Mouse (Mus musculus) neutrophil, adult 5-6 weeks (primary cell): ENCODE results near the gene Ano2. TPM values are rescaled to one million over a fixed set of nuclear protein-coding genes. Genes with fewer than 3 reads are reported as not detected.

Source experiments
- ATAC-seq: fragments of 151-379, 151-347 bp; 2 replicates; pipeline ENCODE4 v1.8.0; 2017; ENCODE audit warnings: mild to moderate bottlenecking, moderate TSS enrichment; ENCODE audit not compliant: insufficient number of reproducible peaks, poor library complexity, low FRiP score, severe bottlenecking; ENCODE audit errors: extremely low read depth
- total RNA-seq: library from RNA; stranded (forward); fragments of 200-1000 nt; gene quantifications from 2 replicates; pipeline ENCODE4 v1.2.3, GENCODE M21; 2017

Gene Ano2
- total RNA-seq, 1 experiment from 2014 or later: not detected

DNA sequence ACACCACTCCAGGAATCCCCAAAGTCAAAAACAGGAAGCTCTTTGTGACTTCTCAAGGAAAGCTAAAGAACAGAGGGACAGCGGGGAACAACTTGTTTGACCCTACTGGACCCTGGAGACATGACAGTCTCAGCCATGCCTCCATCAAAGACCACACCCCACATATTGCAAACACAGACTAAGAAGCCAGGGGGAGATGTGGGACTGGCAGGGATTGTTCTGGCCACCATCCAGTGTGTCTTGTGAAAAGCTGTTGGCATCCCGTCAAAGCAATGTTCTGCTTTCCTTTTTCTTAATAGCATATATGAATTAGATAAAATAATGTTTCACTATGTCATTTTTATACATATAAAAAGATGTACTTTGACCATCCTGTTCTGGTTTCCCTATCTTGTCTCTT is 326.8 kb downstream of the Ano2 start:
- no peak for ATAC-seq

DNA sequence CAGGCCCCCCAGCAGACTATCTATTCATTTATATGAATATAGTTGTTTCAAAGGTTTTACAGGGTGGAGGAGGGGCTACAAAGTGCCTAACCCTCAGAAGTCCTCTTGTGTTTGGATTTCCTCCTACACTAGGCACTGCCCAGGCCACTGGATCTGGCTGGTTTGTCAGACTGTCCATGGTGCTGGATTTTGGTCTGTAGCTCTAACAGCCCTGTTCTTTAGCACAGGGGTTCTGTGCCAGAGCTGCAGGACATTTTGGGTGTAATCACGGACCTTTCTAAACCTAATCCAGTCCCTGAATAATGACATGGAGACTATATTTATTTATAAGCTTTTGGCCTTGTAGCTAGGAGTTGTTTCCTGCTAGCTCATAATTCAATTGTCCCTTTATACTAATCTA is 328.2 kb downstream of the Ano2 start:
- ATAC-seq: no peak

DNA sequence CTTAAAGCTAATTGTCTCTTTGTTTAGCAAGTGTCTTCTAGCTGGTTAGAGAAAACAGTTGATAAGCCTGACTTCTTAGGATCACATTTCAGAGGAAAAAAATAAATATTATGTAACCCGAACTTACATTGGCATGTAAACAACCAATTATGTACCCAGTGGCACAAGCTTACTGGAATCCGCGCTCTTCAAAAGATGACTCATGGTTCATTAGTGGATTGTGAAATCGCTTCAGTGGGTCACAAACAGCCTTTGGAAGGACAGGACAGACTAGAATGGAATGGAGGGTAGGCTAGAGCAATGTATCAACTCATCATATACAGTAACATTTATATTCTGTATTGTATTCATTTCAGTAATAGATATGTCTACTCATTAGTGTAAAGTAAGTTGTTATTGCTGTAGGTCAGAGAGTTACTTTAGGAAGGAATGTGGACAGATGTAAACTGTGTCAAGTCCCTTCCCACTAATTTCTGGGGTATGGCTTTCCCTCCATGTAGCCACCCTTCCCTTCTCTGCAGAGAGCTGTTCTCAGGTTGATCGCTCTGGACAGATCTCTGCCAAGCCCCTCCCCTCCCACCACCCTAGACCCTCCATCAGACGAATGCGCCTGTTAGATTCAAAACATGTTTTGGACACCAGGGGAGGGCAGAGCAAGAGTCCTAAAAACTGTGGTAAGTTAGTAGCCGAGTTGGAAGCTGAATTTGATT is 343.6 kb downstream of the Ano2 start:
- ATAC-seq: no peak

DNA sequence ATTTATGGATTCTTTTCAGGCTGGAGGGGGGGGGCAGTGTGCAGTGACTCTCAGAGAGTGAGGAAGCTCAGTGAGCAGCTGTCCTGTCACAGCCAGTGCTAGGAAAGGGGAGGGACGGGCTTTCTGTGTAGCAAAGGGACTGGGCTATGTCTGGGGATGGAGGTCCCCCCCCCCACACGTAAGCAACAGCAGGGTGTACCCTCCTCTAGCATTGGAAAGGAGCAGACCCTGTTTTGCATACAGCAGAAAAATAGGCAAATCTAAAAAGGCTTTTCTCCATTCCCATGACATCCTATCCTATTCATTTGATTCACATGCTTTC is 344.1 kb downstream of the Ano2 start:
- ATAC-seq: no peak

DNA sequence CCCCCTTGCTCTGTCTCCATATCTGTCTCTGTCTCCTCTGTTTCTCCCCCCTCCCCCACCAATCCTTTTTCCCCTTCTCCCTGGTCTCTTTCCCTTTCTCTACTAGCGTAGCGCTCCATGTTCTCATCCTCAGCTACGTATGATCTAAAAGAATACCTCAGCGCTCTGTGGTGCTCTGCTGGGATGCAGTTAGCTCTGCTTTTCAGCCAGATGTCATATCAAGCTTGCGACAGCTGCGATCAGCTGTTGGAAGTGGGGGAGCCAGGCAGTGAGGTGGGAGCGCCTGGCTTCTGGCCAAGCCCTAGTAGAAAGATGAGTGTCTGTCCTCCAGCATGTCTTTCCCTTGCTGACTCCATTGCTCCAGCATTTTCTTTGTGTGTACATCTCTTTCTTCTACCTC is 344.5 kb downstream of the Ano2 start:
- no peak for ATAC-seq

DNA sequence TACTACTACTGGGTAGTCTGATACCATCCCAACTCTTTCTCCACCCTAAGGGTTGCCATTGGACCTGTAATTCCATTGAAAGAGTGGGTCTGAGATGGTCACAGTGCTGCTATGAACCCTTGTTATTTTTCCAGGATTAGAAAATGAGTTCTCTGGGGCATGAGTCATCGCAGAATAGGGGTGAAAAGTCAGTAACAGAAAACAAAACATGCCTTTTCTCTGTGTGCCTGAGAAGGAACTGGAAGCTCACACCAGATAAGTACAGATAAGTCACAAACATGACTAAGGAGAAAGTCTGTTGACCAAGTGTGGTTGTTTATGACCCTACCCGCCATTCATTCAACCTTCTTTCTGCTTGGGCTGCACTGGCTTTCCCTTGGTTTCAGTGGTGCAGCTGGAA is 345.4 kb downstream of the Ano2 start:
- no peak for ATAC-seq

DNA sequence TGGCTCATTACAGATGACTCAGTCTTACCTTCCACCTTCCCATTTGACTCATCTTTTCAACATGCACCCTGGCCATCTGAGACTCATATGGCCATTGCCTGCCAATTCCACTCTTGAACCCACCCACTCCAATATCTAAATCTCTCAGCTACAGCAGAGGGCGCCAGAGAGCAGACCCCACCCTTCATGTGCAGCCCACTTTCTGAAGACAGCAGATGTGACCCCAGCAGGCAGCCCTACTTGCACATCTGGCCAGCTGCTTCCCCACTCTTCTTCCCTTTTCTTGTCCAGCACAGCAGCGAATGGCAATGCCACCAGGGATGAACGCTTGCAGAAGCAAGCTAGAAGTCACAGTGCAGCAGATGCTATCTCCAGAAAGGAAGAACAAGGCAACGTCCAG is 355.7 kb downstream of the Ano2 start:
- no peak for ATAC-seq

DNA sequence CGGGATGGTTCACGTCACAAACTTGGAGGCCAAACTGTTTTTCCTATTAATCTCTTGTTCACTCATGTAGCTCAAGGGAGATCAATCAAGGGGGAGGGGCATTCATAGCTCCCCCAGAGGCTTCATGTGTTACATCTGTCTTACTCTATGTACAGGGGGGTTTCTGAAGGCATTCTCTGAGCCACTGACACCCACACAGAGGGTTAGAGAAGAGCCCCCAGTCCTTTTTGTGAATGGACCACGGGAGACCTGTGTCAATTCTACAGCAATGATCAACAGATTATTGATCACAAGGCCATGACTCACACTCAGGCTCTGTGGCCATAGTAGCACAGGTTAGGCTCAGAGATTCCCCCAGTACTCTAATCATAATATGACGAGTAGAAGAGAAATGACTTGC is 358.0 kb downstream of the Ano2 start:
- no peak for ATAC-seq

DNA sequence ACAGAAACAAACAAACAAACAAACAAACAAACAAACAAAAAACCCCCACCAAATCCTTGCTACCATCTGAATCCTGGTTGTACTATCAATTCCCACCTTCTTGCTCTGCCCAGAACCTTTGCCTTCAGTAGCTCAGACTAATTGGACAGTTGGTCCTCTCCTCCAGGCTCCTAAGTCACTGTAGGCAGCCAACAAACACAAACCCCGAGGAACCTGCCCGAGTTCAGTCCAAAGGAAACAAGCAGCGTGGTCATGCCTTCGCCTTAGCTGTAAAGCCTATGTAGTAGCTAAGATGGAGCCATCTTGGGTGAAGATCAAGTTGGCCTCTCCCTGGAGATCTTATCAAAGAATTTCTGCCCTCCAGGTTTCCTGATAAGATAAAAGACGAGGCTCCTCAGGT is 362.9 kb downstream of the Ano2 start:
- ATAC-seq: no peak

DNA sequence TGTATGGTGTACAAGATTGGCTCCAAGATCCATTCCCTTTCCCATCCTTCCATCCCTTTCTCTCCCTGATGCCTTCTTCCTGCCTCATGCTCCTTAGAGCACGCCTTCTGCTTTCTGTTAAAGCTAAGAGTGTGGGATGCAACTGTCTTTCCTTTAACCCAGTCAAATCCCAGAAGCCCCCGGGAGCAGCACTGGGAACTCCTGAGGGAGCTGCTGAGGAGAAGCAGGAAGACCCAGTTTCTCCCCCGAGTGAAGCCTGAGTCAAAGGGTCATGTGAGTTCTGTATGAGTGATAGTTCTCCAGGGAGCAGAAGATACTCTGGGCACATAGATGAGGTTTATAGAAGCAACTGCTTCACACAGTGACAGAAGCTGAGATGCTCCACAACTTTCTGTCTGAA is 367.5 kb downstream of the Ano2 start:
- no peak for ATAC-seq

DNA sequence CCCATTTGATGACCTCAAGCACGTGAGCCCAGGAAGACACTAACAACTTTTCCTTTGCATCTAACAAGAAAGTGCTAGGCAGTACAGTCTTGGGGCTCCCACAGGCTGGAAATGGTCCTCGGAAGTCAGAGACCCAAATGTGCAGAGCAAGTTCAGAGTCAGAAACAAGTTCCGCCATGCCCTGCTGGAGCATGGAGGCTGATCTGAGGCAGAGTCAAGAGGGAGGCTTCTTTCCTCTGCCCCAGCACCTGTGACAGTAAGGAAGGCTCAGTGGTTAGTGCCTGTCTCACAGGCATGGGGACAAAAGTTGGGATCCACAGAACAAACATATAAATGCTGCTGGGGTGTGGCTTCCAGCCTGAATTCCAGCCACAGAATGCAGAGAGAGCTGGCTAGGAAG is 390.3 kb downstream of the Ano2 start:
- no peak for ATAC-seq

DNA sequence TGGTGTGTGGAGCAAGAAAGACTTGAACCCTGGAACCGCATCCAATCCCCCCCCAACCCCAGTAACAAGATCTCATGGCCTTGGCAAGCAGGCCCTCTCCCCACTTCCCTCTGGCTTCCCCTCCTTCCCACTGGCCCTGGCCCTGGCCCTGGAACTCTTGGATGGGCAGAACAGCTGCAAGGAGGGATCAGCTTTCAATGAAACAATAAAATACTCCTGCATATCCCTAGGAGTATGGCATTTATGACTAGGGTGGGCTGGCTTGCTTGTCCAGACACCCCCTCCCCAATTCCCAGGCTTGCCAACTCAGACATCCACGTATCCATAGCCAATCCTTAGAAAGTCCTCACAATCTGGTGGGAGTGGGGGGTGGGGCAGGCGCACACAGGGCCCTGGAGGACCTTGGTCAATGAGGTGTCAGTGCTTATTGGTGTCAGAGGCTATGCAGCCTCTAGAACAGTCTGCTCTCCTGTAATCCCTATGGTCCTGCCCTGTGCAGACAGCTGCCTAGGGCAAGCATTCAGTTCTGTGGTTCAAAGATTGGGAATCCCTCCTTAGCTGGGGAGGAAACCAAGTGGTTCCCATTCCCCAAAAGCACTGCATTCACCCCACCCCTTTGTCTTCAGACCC is 396.2 kb downstream of the Ano2 start:
- ATAC-seq: no peak

DNA sequence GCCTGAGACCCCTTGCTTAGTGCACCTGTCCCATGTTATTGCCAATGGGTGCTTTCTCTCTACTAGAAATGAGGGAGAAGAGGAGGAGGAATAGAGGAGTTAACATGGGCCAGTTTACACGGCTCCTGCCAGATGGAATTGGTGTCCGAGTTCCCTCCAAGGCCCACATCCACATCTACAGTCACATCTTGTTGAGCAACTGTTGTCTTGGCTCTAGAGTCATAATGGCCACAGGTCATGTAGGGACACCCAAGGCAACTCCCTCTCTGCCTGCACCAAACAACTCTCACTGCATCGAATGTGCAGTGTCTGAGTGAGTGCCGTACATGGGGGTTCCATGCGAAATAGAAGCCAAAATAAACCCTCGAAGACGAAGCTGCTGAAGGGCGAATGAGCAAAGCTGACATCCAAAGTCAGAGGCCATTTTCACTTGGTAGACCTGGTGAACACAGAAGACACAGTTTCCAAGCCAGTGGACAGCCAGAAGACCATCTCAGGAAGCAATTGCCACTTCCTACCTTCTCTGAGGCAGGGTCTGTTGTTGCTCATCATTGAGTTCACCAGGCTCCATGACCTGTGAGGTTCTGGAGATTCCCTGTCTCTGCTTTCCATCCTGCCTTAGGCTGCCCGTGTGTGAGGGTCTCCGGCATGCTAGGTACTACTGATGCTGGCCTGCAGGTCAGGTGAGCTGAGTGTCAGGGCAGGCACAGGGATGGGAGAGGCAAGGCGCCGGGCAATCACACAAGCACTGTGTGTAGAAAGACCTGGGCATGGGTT is 398.5 kb downstream of the Ano2 start:
- ATAC-seq: no peak

Other genes starting within 250 kb of the Ano2 start
- gene Cd9, start 195.6 kb upstream of the Ano2 start, total RNA-seq: 199 and 205 TPM in 2 replicates
- gene Vwf, start 143.6 kb upstream of the Ano2 start, total RNA-seq: 5.7 and 8.6 TPM in 2 replicates